Mouse (Mus musculus) bone marrow, adult 2 months (tissue): ENCODE measurements around the gene Wdr54. TPM values are rescaled to one million over a fixed set of nuclear protein-coding genes. Genes with fewer than 3 reads are reported as not detected.

ENCODE experiments used
- H3K27ac ChIP-seq: fragments of 200-500 bp; 2 replicates; pipeline ENCODE4 v1.5.1; 2012; ENCODE audit warnings: low read depth, mild to moderate bottlenecking, control low read depth, inconsistent platforms, low read length; ENCODE audit not compliant: control insufficient read depth, poor library complexity, insufficient read depth
- H3K4me1 ChIP-seq: fragments of 200-500 bp; 2 replicates; pipeline ENCODE4 v1.6.1; 2011; ENCODE audit warnings: low read length; ENCODE audit not compliant: control insufficient read depth, insufficient read depth
- H3K4me3 ChIP-seq: fragments of 200-500 bp; replicated peaks from 2 replicates; pipeline ENCODE3; 2011; ENCODE audit warnings: mild to moderate bottlenecking, low read depth, low read length, control low read depth; ENCODE audit not compliant: control insufficient read depth
- CTCF ChIP-seq: fragments of 200-500 bp; IDR thresholded peaks from 2 replicates; pipeline ENCODE4 v1.5.1; 2011; ENCODE audit warnings: low read length, control low read depth; ENCODE audit not compliant: control insufficient read depth, insufficient read depth
- POLR2A ChIP-seq: fragments of 200-500 bp; IDR thresholded peaks from 2 replicates; pipeline ENCODE4 v1.6.1; 2011; ENCODE audit warnings: low read depth, mild to moderate bottlenecking, control low read depth, low read length, borderline replicate concordance; ENCODE audit not compliant: control insufficient read depth
- WGBS: fragments of 180-500 bp; shearing (Covaris S2); methylation state at CpG from one replicate; pipeline ENCODE4 v1.1.7; 2018; 5-methylcytosine and 5-hydroxymethylcytosine counted together
- polyA plus RNA-seq: library from polyadenylated mRNA; stranded (reverse); fragments of >200 nt; gene quantifications from 2 replicates; pipeline ENCODE4 v1.2.4, GENCODE M21; 2011; ENCODE audit warnings: low replicate concordance; ENCODE audit not compliant: missing spikeins, insufficient read depth, insufficient read length

The Wdr54 gene
- polyA plus RNA-seq, 1 experiment, result not detected

- no peak overlapping the region for H3K27ac ChIP-seq
- no peak for TF ChIP-seq POLR2A
- TF ChIP-seq CTCF, result no peak
- H3K4me3 ChIP-seq, result no peak overlapping the region
- peaks cover 1% of the 10 kb centered on the region; the same call in 1 of the 2 replicates for H3K4me1 ChIP-seq
- 84% methylated on average over 12 of the region's 12 CpGs for WGBS
These were observed 3.2 kb downstream of the Wdr54 start for GRCm38 (mm10) chr6:83153038-83153437.

- TF ChIP-seq POLR2A, result no peak
- TF ChIP-seq CTCF, result no peak
- 79% methylated on average over 8 of the region's 8 CpGs for WGBS
- H3K4me3 ChIP-seq, result no peak overlapping the region
- H3K27ac ChIP-seq, result no peak overlapping the region
- H3K4me1 ChIP-seq, result peaks cover 1% of the 10 kb centered on the region; the same call in 1 of the 2 replicates
These were observed 4.5 kb downstream of the Wdr54 start for GRCm38 (mm10) chr6:83151721-83152120.

GRCm38 (mm10) chr6:83147280-83147679 is 8.9 kb downstream of the Wdr54 start:
- 61% methylated on average over 7 of the region's 7 CpGs for WGBS
- no peak for TF ChIP-seq POLR2A
- H3K4me1 ChIP-seq, result no peaks in the 10 kb centered on the region
- no peak overlapping the region for H3K27ac ChIP-seq
- H3K4me3 ChIP-seq, result no peak overlapping the region

GRCm38 (mm10) chr6:83145805-83146204 is 10.4 kb downstream of the Wdr54 start:
- Histone ChIP-seq H3K27ac (no peak overlapping the region), H3K4me3 (no peak overlapping the region), H3K4me1 (no peaks in the 10 kb centered on the region)
- TF ChIP-seq CTCF, result no peak
- TF ChIP-seq POLR2A, result no peak
- WGBS, result 71% methylated on average over 9 of the region's 9 CpGs

DNA sequence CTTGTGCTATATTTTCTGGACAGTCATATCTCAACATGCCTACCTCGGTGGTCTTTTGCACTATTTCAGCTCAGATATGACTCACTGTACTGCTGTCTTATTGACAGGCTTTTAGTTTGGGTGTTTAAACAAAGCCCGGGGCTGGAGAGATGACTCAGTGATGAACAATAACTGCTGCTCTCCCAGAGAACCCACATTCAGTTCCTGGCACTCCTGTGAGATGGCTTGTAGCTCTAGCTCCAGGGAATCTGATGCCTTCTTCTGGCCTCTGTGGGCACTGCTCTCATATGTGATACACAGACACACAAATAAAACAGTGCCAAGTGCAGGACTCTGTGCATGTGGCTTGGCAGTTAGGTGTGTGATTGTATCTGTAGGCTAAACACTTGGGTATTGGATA is 11.0 kb downstream of the Wdr54 start:
- WGBS, result 62% methylated on average over 2 of the region's 2 CpGs

GRCm38 (mm10) chr6:83142886-83143285 is 13.3 kb downstream of the Wdr54 start:
- H3K4me3 ChIP-seq, result no peak overlapping the region
- no peak for TF ChIP-seq CTCF
- no peak for TF ChIP-seq POLR2A
- no peak overlapping the region for H3K27ac ChIP-seq
- peaks cover under 1% of the 10 kb centered on the region; the same call in 1 of the 2 replicates for H3K4me1 ChIP-seq
- 75% methylated on average over 11 of the region's 11 CpGs for WGBS

More for the DNA sequence above, 11.0 kb downstream of the Wdr54 start:
- Histone ChIP-seq H3K4me1 (no peaks in the 10 kb centered on the region), H3K27ac (no peak overlapping the region), H3K4me3 (no peak overlapping the region)
- no peak for TF ChIP-seq POLR2A
- no peak for TF ChIP-seq CTCF

GRCm38 (mm10) chr6:83142211-83142731 is 13.9 kb downstream of the Wdr54 start:
- no peak overlapping the region for H3K4me3 ChIP-seq
- 27% methylated on average over 41 of the region's 41 CpGs for WGBS

GRCm38 (mm10) chr6:83141636-83142035 is 14.6 kb downstream of the Wdr54 start:
- TF ChIP-seq CTCF (no peak), POLR2A (no peak)
- 81% methylated on average over 4 of the region's 4 CpGs for WGBS

More at GRCm38 (mm10) chr6:83142211-83142731, 13.9 kb downstream of the Wdr54 start:
- TF ChIP-seq POLR2A (no peak), CTCF (no peak)
- no peak overlapping the region for H3K27ac ChIP-seq
- peaks cover 2% of the 10 kb centered on the region; the same call in 1 of the 2 replicates for H3K4me1 ChIP-seq

DNA sequence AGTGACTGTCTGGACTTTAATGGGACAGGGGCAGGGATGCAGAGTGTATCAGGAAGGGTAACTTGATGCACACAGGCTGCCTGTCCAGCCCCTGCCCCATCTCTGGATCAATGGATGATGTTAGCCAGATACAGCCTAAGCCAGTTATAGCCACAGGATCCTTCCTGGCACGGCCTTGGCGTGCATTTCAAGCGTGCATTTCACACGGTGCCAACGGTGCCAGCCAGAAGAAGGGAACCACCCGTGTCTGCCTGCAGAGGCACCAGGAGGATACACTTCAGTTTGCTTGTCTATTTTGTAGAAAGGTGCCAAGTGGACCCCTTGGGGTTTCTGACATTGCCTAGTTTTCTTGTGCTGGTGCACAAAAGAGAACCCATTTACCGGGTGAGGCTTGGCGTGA is 16.2 kb downstream of the Wdr54 start:
- Histone ChIP-seq H3K4me3 (no peak overlapping the region), H3K27ac (no peak overlapping the region), H3K4me1 (peaks cover 2% of the 10 kb centered on the region; the same call in 1 of the 2 replicates)
- WGBS, result 87% methylated on average over 8 of the region's 8 CpGs
- TF ChIP-seq POLR2A (no peak), CTCF (no peak)

More at GRCm38 (mm10) chr6:83141636-83142035, 14.6 kb downstream of the Wdr54 start:
- Histone ChIP-seq H3K27ac (no peak overlapping the region), H3K4me1 (peaks cover 2% of the 10 kb centered on the region; the same call in 1 of the 2 replicates), H3K4me3 (no peak overlapping the region)
